Mouse (Mus musculus) liver, adult 2 months (tissue): ENCODE results near the gene Rin3. TPM values are rescaled to one million over a fixed set of nuclear protein-coding genes. Genes with fewer than 3 reads are reported as not detected.

Source experiments
- DNase-seq: peaks from one replicate; pipeline ENCODE4 v3.0.0-alpha.2; 2011; ENCODE audit warnings: low read depth, low spot score; ENCODE audit errors: extremely low read depth
- H3K27ac ChIP-seq: fragments of 200-500 bp; replicated peaks from 2 replicates; pipeline ENCODE4 v1.5.1; 2012; ENCODE audit warnings: low read depth, mild to moderate bottlenecking, control low read depth, inconsistent platforms, low read length; ENCODE audit not compliant: insufficient read depth
- H3K27me3 ChIP-seq: fragments of 200-500 bp; 2 replicates; pipeline ENCODE4 v1.6.1; 2012; ENCODE audit warnings: mild to moderate bottlenecking, moderate library complexity, low read length, inconsistent platforms; ENCODE audit not compliant: control insufficient read depth, insufficient read depth
- H3K36me3 ChIP-seq: fragments of 200-500 bp; 2 replicates; pipeline ENCODE4 v1.6.1; 2012; ENCODE audit warnings: low read length, inconsistent platforms; ENCODE audit not compliant: control insufficient read depth, insufficient read depth
- H3K4me1 ChIP-seq: fragments of 200-500 bp; 2 replicates; pipeline ENCODE4 v1.6.1; 2011; ENCODE audit warnings: low read length; ENCODE audit not compliant: control insufficient read depth, insufficient read depth
- H3K4me3 ChIP-seq: fragments of 200-500 bp; 2 replicates; pipeline ENCODE4 v1.5.1; 2011; ENCODE audit warnings: low read depth, mild to moderate bottlenecking, control low read depth, low read length, moderate library complexity; ENCODE audit not compliant: insufficient read depth
- H3K79me2 ChIP-seq: fragments of 200-500 bp; 2 replicates; pipeline ENCODE4 v1.6.1; 2012; ENCODE audit warnings: inconsistent platforms, mild to moderate bottlenecking, low read length, moderate library complexity; ENCODE audit not compliant: control insufficient read depth, insufficient read depth
- H3K9ac ChIP-seq: fragments of 200-500 bp; 2 replicates; pipeline ENCODE4 v1.6.1; 2012; ENCODE audit warnings: low read depth, mild to moderate bottlenecking, control low read depth, inconsistent platforms, low read length
- CTCF ChIP-seq: fragments of 200-500 bp; IDR thresholded peaks from 2 replicates; pipeline ENCODE4 v1.5.1; 2011; ENCODE audit warnings: low read depth, low read length, control low read depth
- POLR2A ChIP-seq: fragments of 200-500 bp; IDR thresholded peaks from 2 replicates; pipeline ENCODE4 v1.6.1; 2011; ENCODE audit warnings: low read length, control low read depth; ENCODE audit not compliant: insufficient read depth; ENCODE audit errors: extremely low read depth
- WGBS: fragments of 180-500 bp; shearing (Covaris S2); methylation state at CpG from one replicate; pipeline ENCODE4 v1.1.7; 2018; 5-methylcytosine and 5-hydroxymethylcytosine counted together
- polyA plus RNA-seq: library from polyadenylated mRNA; depleted of rRNA; stranded (reverse); fragments of >200 nt; gene quantifications from 2 replicates; pipeline ENCODE4 v1.2.3, GENCODE M21; 2012
- total RNA-seq: library from RNA; depleted of rRNA; stranded (reverse); fragments of >200 nt; gene quantifications from 2 replicates; pipeline ENCODE4 v1.2.3, GENCODE M21; 2014

Rin3 gene
- total and polyA plus RNA-seq, 2 experiments = 4.9 to 8.4 TPM

GRCm38 (mm10) chr12:102319150-102319549, 36.3 kb downstream of the Rin3 start:
- 48% methylated on average over 2 of the region's 2 CpGs for WGBS
- Histone ChIP-seq H3K9ac (no peak overlapping the region), H3K79me2 (no peaks in the 10 kb centered on the region), H3K27ac (peak overlapping the region; percentile 23; the same call in 1 of the 2 replicates), H3K4me3 (no peak overlapping the region), H3K27me3 (no peaks in the 10 kb centered on the region), H3K36me3 (peaks cover 11% of the 10 kb centered on the region), H3K4me1 (peaks cover 17% of the 10 kb centered on the region)
- no peak for TF ChIP-seq POLR2A
- no peak for TF ChIP-seq CTCF
- DNase-seq = no peak

GRCm38 (mm10) chr12:102319899-102320298, 37.1 kb downstream of the Rin3 start:
- H3K4me3 ChIP-seq = no peak overlapping the region
- H3K27ac ChIP-seq = peak overlapping the region; percentile 73
- 11% methylated on average over 2 of the region's 2 CpGs for WGBS
- H3K4me1 ChIP-seq = peaks cover 21% of the 10 kb centered on the region
- H3K9ac ChIP-seq = no peak overlapping the region
- H3K79me2 ChIP-seq = no peaks in the 10 kb centered on the region
- H3K36me3 ChIP-seq = peaks cover 6% of the 10 kb centered on the region
- TF ChIP-seq CTCF = no peak
- no peak for TF ChIP-seq POLR2A
- DNase-seq = peak; percentile 55
- no peaks in the 10 kb centered on the region for H3K27me3 ChIP-seq

- H3K27ac ChIP-seq = peak overlapping the region; percentile 47; the same call in 1 of the 2 replicates
- H3K9ac ChIP-seq = no peak overlapping the region
- no peak for DNase-seq
- H3K36me3 ChIP-seq = peaks cover 3% of the 10 kb centered on the region
- peaks cover 23% of the 10 kb centered on the region for H3K4me1 ChIP-seq
- no peak for TF ChIP-seq POLR2A
- no peaks in the 10 kb centered on the region for H3K27me3 ChIP-seq
- no peak overlapping the region for H3K4me3 ChIP-seq
- no peaks in the 10 kb centered on the region for H3K79me2 ChIP-seq
- 47% methylated on average over 2 of the region's 2 CpGs for WGBS
These were observed 37.5 kb downstream of the Rin3 start for GRCm38 (mm10) chr12:102320322-102320721.

- Histone ChIP-seq H3K36me3 (peaks cover 2% of the 10 kb centered on the region; the same call in 1 of the 2 replicates), H3K4me3 (no peak overlapping the region), H3K4me1 (peaks cover 23% of the 10 kb centered on the region), H3K79me2 (no peaks in the 10 kb centered on the region), H3K27ac (no peak overlapping the region), H3K9ac (no peak overlapping the region), H3K27me3 (no peaks in the 10 kb centered on the region)
- DNase-seq = no peak
- TF ChIP-seq POLR2A (no peak), CTCF (no peak)
- WGBS = 67% methylated on average over 4 of the region's 4 CpGs
These were observed 38.3 kb downstream of the Rin3 start for GRCm38 (mm10) chr12:102321064-102321728.

GRCm38 (mm10) chr12:102321855-102322254, 39.0 kb downstream of the Rin3 start:
- no peak for DNase-seq
- no peak overlapping the region for H3K9ac ChIP-seq
- TF ChIP-seq POLR2A (no peak), CTCF (no peak)
- H3K4me3 ChIP-seq = no peak overlapping the region
- peaks cover 4% of the 10 kb centered on the region; the same call in 1 of the 2 replicates for H3K36me3 ChIP-seq
- no peaks in the 10 kb centered on the region for H3K79me2 ChIP-seq
- 83% methylated on average over 5 of the region's 5 CpGs for WGBS
- H3K4me1 ChIP-seq = peaks cover 23% of the 10 kb centered on the region
- no peaks in the 10 kb centered on the region for H3K27me3 ChIP-seq
- H3K27ac ChIP-seq = no peak overlapping the region

- peak; percentile 73 for DNase-seq
- H3K27me3 ChIP-seq = no peaks in the 10 kb centered on the region
- H3K79me2 ChIP-seq = no peaks in the 10 kb centered on the region
- H3K27ac ChIP-seq = no peak overlapping the region
- H3K9ac ChIP-seq = no peak overlapping the region
- WGBS = 22% methylated on average over 2 of the region's 2 CpGs
- peaks cover 4% of the 10 kb centered on the region; the same call in 1 of the 2 replicates for H3K36me3 ChIP-seq
- TF ChIP-seq POLR2A (no peak), CTCF (no peak)
- H3K4me1 ChIP-seq = peaks cover 23% of the 10 kb centered on the region
- H3K4me3 ChIP-seq = no peak overlapping the region
These were observed 40.5 kb downstream of the Rin3 start for GRCm38 (mm10) chr12:102323392-102323791.
